Mouse (Mus musculus) ovary, postnatal 36 days (tissue): ENCODE measurements at regions not wholly inside any gene's neighbourhood (a gene's known extent, or its start where the extent isn't known, plus 50 kb on each side); places are given as distances from the start of the nearest gene placed in this dataset.

Experiments used
- DNase-seq: peaks from one replicate; pipeline ENCODE4 v3.0.0; 2022; ENCODE audit warnings: low spot score, mixed read lengths

- peak; percentile 99 for DNase-seq
These were observed 1862.5 kb upstream of the Lrrc6 start for GRCm38 (mm10) chr15:68363058-68363735.

DNA sequence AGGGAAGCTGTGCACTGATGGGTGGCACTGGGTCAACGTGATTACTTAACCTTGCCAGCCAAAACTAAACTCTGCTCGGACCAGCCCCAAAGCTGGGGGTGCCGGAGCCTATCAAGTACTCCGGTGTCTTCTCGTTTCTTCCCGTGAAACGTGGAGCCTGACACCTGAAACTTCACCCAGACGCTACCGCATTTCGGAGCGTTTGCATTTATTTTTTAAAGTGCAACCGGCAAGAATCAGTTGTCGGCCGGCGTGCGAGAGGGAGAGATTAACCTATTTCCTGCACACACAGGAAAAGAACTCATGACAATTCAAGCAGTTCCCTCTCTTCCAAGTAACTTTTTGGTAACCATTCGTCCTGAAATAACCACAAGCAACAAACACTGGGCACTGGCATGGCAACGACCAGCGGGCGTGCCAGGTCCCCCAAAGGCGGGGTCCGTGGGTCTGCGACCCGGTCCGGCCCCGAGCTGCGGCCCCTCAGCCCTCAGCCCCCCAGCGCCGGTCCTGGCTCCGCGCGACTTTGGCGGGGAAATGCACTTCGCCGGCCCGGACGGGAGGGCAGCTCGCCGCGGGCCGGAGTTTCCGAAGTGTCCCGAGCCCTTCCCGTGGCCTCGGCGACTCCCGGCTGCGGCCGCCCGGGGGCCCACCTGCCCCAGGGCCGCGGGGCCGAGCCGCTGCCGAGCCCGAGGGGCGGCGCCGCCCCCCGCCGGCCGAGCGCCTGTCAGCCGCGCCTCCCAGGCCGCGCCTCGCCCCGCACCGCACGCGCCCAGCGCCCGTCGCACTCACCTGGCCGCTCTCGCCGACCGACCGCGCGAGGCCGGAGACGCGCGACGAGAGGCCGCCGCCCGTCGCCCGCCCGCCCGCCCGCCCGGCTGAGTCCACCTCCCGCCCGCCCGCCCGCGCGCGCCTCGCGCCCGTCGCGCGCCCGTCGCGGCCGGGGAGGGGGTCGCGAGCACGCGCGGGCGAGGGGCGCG, 1861.7 kb upstream of the Lrrc6 start:
- peak; percentile 56 for DNase-seq

- no peak for DNase-seq
These were observed 1860.5 kb upstream of the Lrrc6 start for GRCm38 (mm10) chr15:68360956-68361908.

DNA sequence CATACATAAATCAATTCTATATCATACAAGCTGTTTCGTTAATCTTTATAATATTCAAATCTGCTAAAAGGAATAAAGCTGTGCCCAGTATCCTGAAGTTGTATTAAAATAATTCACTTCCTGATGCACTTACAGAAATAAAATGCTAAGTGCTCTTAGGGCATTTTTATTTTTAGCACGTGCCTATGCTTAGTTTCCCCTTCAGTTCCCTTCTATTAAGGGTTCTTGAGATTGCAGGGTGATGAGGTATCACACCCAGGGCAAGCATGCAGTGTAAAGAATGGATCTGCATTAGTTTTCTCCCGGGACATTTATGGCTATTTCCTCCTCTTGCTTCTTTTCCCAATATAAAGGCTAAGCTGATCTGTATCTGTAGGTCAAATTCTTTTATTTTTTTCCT, 1858.8 kb upstream of the Lrrc6 start:
- no peak for DNase-seq

DNA sequence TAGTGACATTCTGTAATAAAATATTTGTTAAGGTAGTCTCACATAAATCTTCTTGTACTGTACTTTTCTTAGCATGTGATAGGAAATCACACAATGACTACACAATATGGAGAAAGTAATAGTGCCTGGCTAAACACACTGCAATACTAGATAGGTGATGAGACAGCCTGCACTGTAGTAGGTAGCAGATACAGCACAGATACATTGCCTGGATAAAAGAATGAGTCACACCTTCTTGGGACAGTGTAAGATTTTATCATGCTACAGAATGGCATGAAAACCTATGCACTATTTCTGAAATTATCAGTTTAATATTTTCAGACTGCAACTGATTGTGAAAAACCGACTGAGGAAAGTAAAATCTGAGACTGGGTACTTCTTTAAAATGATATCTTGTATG, 1855.2 kb upstream of the Lrrc6 start:
- no peak for DNase-seq

DNA sequence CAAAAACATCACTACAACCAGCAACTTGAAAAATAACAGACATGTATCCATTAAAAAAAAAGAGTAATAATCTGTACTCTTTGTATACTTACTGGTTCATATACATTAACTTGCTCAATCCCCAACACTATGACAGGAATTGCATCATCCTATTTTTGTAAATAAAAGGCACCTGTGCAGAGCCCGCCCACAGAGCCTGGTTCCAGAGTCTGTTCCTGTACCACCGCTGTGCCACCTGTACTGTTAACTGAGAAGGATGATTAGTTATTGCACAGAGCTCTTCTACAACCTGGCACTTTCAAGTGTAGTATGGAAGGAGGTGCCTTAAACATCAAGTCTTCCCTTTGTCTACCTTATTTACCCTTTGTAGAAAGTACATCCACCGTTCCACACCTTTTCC, 1843.9 kb upstream of the Lrrc6 start:
- DNase-seq = no peak

GRCm38 (mm10) chr15:68342542-68342941, 1841.8 kb upstream of the Lrrc6 start:
- no peak for DNase-seq

DNA sequence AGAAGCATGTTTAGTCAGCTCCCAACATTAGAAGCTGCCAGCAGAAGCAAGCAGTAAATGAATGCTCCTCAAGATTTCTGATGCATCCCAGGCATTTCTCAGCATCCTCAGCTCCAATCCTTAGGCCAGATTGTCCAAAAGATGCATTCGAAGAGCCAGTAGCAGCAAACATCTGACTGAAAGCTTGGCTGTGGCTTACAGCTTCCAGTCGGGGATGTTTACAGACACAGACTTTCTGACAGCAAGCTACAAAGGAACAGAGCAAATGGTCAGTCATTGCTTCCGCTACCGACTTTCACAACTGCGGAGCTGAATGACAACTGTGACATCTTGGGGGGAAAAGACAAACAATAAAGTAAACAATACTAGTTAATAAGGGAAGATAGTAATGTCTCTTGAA, 1840.3 kb upstream of the Lrrc6 start:
- DNase-seq = no peak

DNA sequence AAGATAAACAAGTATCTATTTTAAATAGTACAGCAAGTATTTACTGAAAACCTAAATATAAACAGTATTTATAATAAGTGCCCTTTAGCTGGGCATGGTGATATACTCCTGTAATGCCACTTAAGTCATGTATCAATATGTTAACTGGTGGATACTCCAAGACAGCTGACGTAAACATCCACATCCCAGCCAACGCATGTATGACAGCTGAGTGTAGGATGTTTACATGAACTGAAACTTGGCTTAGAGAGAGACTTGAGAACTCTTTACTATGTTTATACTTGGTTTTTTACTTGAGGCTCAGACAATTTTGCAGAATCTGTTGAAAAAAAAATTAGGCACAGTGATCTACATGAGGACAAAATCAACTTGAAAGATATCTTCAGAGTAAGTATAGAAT, 1836.6 kb upstream of the Lrrc6 start:
- DNase-seq = no peak

GRCm38 (mm10) chr15:68335837-68336236, 1835.1 kb upstream of the Lrrc6 start:
- DNase-seq = no peak

DNA sequence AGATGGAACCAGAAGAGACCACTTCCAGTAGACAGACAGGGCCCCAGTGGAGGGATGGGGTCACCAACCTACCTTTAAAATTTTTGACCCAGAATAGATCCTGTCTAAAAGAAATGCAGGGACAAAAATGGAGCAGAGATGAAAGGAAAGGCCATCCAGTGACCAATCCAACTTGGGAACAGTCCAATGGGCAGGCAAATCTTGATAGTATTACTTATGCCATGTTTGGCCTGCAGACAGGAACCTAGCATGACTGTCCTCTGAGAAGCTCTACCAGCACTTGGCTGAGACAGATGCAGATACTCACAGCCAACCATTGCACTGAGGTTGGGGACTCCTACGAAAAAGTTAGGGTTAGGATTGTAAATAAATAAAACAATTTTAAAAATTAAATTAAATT, 1815.4 kb upstream of the Lrrc6 start:
- DNase-seq = no peak
